Mouse (Mus musculus): ENCODE results near the gene Rnf8.

GRCm38 (mm10) chr17:29660076-29660761 is 45.6 kb downstream of the Rnf8 start, which contains the start of gene Cmtr1:
- TF ChIP-seq CTCF (conservative IDR thresholded peaks at IDR 0.05; ENCODE audit: low read length) (no peak), NANOG (IDR thresholded peaks at IDR 0.05; ENCODE audit: borderline replicate concordance, low read length) (no peak), POU5F1 (IDR thresholded peaks at IDR 0.05; ENCODE audit: borderline replicate concordance, low read length) (no peak)

All from E14TG2a.4 (cell line).